Mouse (Mus musculus): ENCODE results near the gene Lsm12. TPM values are rescaled to one million over a fixed set of nuclear protein-coding genes. Genes with fewer than 3 reads are reported as not detected.

The Lsm12 gene
- polyA plus RNA-seq, 1 experiment from 2014 or later: 139 TPM

DNA sequence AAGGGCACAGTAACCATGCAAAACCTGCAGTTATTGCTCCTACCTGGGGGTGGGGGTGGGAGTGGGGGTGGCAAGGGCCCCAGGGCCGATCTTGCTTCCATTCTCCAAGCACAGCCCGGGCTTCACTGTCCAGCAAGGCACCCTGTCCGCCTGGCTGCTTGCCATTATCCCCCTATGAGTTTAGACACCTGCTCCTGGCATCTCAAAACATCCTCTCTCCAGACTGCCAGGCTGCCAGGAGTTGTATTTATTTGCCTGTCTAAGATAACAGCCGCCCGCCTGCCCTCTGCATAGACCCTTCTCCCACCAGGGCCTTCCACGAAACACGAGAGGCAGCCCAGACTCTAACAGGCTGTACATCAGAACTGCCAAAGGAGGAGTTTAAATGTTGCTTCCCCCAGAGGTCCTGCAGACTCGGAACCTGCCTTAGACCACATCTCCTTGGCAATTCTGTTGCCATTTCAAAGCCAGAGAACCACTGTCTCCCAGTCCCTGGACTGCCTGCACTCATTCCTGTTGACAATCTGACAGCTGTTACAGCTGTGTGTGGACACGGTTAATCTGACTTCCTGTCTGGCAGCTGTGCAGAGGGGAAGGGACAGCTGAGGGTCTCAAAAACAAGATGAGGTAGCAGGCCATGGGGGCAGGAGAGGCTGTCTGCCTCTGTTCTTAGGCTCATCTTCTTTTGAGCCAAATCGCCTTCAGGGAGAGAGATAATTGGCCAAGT, 29.5 kb upstream of the Lsm12 start:
- no peak for ATAC-seq (ENCODE audit: low FRiP score)
- H3K4me1 ChIP-seq: peaks cover 66% of the 10 kb centered on the region
- H3K27ac ChIP-seq: peak overlapping the region; percentile 19; the same call in 1 of the 2 replicates
- peaks cover 12% of the 10 kb centered on the region for H3K36me3 ChIP-seq (replicated peaks)
- H3K27me3 ChIP-seq: no peaks in the 10 kb centered on the region
- 79% methylated on average over 10 of the region's 10 CpGs for WGBS
- no peak overlapping the region for H3K4me3 ChIP-seq (replicated peaks)
- H3K9ac ChIP-seq: no peak overlapping the region
- no peaks in the 10 kb centered on the region for H3K9me3 ChIP-seq
- H3K4me2 ChIP-seq: no peak overlapping the region

DNA sequence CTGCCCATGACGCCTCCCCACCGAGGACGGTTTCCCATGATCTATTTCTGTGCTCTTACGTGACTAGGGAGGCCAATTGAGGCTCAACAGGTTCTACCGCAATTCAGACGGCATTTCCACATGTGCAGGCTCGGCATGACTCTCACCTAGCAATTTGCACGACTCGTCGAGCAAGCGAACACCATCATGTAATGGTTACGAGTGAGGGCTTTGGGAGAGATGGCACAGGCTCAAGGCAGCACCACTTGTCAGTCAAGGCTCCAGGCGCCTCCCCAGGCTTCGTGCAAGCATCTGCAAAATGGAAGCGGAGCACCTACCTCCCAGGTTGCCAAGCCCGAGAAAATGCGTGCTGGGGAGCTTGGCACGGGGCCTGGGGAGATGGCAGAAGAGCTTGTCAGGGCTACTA, 26.8 kb upstream of the Lsm12 start:
- Histone ChIP-seq H3K4me2 (no peak overlapping the region), H3K27me3 (no peaks in the 10 kb centered on the region), H3K27ac (no peak overlapping the region), H3K4me1 (peaks cover 64% of the 10 kb centered on the region), H3K36me3 (replicated peaks) (peaks cover 7% of the 10 kb centered on the region), H3K4me3 (replicated peaks) (no peak overlapping the region), H3K9ac (no peak overlapping the region), H3K9me3 (no peaks in the 10 kb centered on the region)
- WGBS: 79% methylated on average over 18 of the region's 18 CpGs
- ATAC-seq (ENCODE audit: low FRiP score): no peak

DNA sequence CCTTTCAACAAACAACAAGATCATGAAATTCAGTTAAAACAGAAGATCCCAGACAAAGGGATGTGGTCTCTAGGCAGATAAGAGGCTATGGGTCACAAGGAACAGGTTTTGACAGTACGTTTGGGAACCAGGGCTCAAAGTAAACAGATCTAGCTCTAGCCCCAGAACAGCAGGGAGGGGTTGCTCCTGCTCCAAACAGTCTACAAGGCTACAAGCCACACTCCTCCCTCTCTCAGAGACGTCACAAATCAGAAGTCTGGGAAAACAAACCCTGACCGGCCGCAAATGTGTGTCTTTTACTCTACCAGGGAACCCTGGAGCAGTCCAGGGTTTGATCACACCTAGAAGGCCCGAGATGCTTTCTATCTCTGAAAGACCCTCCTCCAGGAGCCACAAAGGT, 25.9 kb upstream of the Lsm12 start:
- Histone ChIP-seq H3K4me1 (peaks cover 62% of the 10 kb centered on the region), H3K36me3 (replicated peaks) (peaks cover 17% of the 10 kb centered on the region), H3K27ac (no peak overlapping the region)

DNA sequence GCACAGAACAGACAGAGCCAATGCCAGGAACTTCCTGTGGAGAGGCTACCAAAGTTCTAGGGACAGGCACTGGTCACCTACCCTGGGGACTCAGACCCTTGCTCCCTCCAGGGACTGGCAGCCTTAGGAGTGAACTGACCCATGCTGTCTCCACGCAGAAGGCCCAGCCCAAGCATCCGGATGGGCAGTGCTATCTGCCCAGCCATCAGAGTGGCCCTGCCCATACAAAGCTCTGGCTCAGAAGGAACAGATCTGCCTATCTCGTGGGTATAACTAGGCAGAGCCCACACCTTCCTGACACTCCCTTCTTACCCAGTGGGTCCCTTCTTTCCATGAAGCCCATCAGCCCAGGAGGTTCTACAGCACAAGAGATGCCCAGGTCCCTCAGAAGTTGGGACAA, 25.1 kb upstream of the Lsm12 start:
- ATAC-seq (ENCODE audit: low FRiP score): no peak

More for the DNA sequence above, 25.9 kb upstream of the Lsm12 start:
- 75% methylated on average over 5 of the region's 5 CpGs for WGBS
- Histone ChIP-seq H3K4me3 (replicated peaks) (no peak overlapping the region), H3K9ac (no peak overlapping the region), H3K4me2 (no peak overlapping the region), H3K9me3 (no peaks in the 10 kb centered on the region), H3K27me3 (no peaks in the 10 kb centered on the region; the same call in 1 of the 2 replicates)
- no peak for ATAC-seq (ENCODE audit: low FRiP score)

DNA sequence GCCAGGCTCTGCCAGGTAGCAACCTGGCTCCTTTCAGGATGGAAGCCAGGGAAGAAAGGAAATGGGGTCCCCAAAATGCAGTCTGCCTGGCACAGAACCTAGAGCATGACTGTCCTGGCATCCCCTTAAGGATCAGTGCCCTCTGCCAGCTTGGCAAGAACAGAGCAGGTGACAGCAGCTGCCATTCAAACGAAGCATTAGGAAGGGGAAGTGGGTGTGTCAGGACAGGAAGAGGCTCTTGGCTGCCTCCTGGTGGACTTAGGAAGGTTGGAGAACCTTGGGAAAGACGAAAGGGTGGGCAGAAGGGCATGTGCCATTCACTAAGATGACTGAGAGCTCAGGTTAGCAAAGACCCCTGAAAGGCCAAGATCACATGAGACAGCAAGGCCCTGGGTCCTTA, 24.6 kb upstream of the Lsm12 start:
- no peak for ATAC-seq (ENCODE audit: low FRiP score)
- Histone ChIP-seq H3K9ac (no peak overlapping the region), H3K4me3 (replicated peaks) (no peak overlapping the region), H3K9me3 (no peaks in the 10 kb centered on the region), H3K27ac (0 out of 2 replicates have a peak overlapping the region, but pooled peaks have one; percentile 42), H3K36me3 (replicated peaks) (peaks cover 28% of the 10 kb centered on the region), H3K27me3 (no peaks in the 10 kb centered on the region; the same call in 1 of the 2 replicates), H3K4me1 (peaks cover 50% of the 10 kb centered on the region), H3K4me2 (no peak overlapping the region)
- 8% methylated on average over 2 of the region's 2 CpGs for WGBS

More for the DNA sequence above, 25.1 kb upstream of the Lsm12 start:
- Histone ChIP-seq H3K4me1 (peaks cover 55% of the 10 kb centered on the region), H3K27me3 (no peaks in the 10 kb centered on the region; the same call in 1 of the 2 replicates), H3K36me3 (replicated peaks) (peaks cover 25% of the 10 kb centered on the region), H3K9me3 (no peaks in the 10 kb centered on the region), H3K4me3 (replicated peaks) (no peak overlapping the region), H3K9ac (no peak overlapping the region), H3K4me2 (no peak overlapping the region), H3K27ac (no peak overlapping the region)
- WGBS: 71% methylated on average over 3 of the region's 3 CpGs

DNA sequence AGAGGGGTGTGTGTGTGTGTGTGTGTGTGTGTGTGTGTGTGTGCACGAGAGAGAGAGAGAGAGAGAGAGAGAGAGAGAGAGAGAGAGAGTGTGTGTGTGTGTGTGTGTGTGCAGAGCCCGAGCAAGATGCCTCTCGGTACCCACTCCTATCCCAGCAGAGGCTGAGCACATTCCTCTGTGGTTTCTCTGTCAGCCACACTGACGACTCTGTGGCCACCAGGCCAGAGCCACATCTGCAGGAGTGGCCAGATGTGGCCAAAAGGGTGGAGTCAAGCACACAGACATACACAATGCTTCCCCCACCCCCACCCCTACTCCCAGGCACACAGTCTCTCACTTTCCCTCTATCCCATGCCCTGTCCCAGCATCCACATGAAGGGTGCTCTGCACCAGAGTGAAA, 23.8 kb upstream of the Lsm12 start:
- Histone ChIP-seq H3K9ac (no peak overlapping the region), H3K9me3 (no peaks in the 10 kb centered on the region), H3K4me2 (no peak overlapping the region), H3K4me1 (peaks cover 46% of the 10 kb centered on the region), H3K4me3 (replicated peaks) (no peak overlapping the region), H3K27ac (no peak overlapping the region), H3K36me3 (replicated peaks) (peaks cover 37% of the 10 kb centered on the region), H3K27me3 (no peaks in the 10 kb centered on the region; the same call in 1 of the 2 replicates)
- WGBS: 17% methylated on average over 1 of the region's 4 CpGs
- no peak for ATAC-seq (ENCODE audit: low FRiP score)

DNA sequence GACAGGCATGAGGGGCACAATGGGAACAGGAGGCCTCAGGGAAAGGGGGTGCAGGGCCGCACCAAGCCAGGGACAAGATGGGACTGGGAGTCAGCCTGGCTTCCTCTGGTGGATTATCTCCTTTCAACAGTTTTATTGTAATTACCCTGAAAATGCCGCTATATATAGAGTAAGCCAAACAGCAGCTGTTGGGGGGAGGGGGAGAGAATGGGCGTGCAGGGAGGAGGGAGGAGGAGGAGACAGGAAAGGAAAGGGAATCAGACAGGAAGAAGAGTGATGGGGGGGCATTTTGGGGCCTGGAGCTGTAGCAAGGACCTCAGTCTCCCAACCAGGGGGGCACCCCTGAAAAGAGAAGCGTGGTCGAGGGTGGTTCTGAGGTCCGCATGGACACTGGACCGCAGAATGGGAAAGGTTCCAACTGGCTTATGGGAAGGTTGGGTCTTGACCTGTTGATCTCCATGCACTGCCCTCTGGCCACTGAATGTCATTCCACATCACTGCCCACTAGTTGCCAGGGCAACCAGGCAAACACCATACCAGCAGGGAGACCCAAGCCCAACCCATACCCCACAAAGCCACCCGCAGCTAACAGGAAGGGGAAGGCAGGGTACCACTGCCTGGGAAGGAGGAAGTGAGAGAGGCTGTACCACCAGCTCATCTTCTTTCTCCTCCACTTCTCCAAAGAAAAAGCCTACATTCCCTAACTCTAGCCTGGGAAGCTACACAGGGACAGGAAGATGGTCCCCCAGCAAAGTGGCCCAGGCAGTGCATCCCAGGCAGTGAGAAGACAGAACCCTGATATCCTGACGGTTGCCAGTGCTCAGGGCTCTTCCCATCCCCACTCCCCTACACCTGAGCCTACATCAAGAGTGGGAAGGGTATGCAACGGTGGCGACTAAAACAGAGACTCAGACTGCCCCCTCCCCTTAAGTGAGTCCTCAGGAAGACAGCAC, 23.0 kb upstream of the Lsm12 start:
- WGBS: 36% methylated on average over 11 of the region's 11 CpGs
- H3K27me3 ChIP-seq: no peaks in the 10 kb centered on the region; the same call in 1 of the 2 replicates
- peak overlapping the region; percentile 17; the same call in 1 of the 2 replicates for H3K9ac ChIP-seq
- peak; percentile 39; the same call in 1 of the 2 replicates for ATAC-seq (ENCODE audit: low FRiP score)
- H3K4me3 ChIP-seq (replicated peaks): no peak overlapping the region
- no peaks in the 10 kb centered on the region for H3K9me3 ChIP-seq
- H3K27ac ChIP-seq: peak overlapping the region; percentile 69
- H3K4me2 ChIP-seq: no peak overlapping the region
- H3K4me1 ChIP-seq: peaks cover 46% of the 10 kb centered on the region
- peaks cover 45% of the 10 kb centered on the region for H3K36me3 ChIP-seq (replicated peaks)

DNA sequence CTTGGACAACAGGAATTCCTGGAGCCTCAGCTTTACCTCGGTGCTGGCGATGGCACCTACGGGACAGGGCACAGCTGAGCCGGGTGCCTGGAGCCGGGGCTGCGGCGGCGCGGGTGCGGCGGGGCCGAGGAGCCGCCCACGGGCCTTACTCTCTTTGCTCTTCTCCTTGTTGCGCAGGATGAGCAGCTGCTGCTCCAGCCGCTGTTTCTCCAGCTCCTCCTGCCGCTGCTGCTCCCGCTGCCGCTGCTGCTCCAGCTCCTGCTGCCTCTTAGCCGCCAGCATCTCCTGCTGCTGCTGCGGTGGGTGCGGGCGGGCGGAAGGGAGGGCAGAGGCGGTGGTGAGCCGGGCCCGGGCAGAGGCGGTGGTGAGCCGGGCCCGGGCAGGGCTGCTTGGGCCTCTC, 21.4 kb upstream of the Lsm12 start:
- Histone ChIP-seq H3K27me3 (no peaks in the 10 kb centered on the region; the same call in 1 of the 2 replicates), H3K9ac (no peak overlapping the region), H3K27ac (peak overlapping the region; percentile 31; the same call in 1 of the 2 replicates), H3K4me1 (peaks cover 40% of the 10 kb centered on the region), H3K4me3 (replicated peaks) (no peak overlapping the region; the same call in 1 of the 2 replicates), H3K4me2 (no peak overlapping the region), H3K9me3 (no peaks in the 10 kb centered on the region), H3K36me3 (replicated peaks) (peaks cover 56% of the 10 kb centered on the region)
- ATAC-seq (ENCODE audit: low FRiP score): no peak
- 63% methylated on average over 30 of the region's 30 CpGs for WGBS

DNA sequence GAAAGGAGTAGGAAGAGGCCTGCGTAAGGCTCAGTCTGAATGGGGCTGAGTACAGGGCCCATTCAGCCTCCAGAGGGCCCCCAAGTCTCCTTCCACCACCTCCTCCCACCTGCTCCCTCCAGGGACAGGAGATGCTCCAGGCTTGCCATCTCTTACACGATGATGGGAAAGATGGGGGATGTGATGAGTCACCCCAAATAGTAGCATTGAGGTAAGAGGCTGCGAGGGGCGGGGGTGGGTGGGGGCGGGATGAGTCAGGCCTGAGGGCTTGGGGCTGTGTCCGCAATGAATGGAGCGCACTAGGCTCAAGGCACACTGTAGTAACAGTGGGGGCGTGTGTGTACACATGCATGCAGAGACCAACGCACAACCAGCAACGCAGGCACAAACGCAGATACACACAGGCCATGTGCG, 16.3 kb upstream of the Lsm12 start:
- Histone ChIP-seq H3K4me1 (0 out of 2 replicates have a peak, but pooled peaks cover 2% of the 10 kb centered on the region), H3K27ac (no peak overlapping the region), H3K27me3 (no peaks in the 10 kb centered on the region; the same call in 1 of the 2 replicates), H3K9ac (no peak overlapping the region), H3K4me2 (no peak overlapping the region), H3K9me3 (no peaks in the 10 kb centered on the region), H3K4me3 (replicated peaks) (no peak overlapping the region), H3K36me3 (replicated peaks) (peaks cover 97% of the 10 kb centered on the region)
- ATAC-seq (ENCODE audit: low FRiP score): no peak
- WGBS: 79% methylated on average over 12 of the region's 12 CpGs

DNA sequence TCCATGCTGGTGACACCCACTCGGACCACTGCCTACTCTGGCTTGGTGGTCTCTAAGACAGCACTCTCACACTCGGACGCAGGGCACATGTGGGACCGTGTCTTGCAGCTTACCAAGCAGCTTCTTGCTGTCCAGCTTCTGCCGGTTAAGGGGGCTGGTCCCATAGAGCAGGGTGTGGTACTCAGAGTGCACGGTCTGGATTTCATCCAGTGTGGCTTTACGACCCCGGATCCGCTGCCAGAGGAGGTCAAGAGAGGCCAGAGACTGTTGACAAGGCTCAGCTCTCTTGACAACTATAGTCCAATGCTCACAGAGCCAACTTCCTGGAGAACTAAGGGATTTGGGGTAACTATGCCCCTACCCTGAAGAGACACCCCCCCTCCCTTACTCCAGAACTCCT, 14.8 kb upstream of the Lsm12 start:
- Histone ChIP-seq H3K9me3 (no peaks in the 10 kb centered on the region), H3K4me1 (no peaks in the 10 kb centered on the region), H3K27ac (no peak overlapping the region), H3K36me3 (replicated peaks) (peaks cover 98% of the 10 kb centered on the region), H3K4me3 (replicated peaks) (no peak overlapping the region), H3K9ac (no peak overlapping the region), H3K27me3 (no peaks in the 10 kb centered on the region), H3K4me2 (no peak overlapping the region)
- 87% methylated on average over 9 of the region's 9 CpGs for WGBS
- no peak for ATAC-seq (ENCODE audit: low FRiP score)

DNA sequence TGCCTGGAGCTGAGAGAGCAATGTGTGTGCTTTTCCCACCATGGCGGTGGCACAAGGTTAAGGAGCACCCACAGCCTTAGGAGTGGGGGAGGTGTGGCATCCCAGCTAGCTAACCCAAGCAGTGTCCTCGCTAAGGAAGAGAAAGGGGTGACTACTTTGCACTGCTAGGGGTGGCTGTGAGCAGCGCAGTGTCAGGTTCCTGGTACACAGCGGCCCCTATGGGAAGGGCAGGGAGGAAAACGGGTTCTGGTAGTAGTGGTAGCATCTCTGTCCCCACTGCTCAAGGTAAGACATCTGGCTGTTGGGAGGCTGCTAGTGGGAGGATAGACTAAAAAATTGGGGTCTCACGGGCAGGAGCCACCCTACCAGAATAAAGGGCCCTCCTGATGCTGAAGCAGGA, 13.1 kb upstream of the Lsm12 start:
- H3K4me1 ChIP-seq: no peaks in the 10 kb centered on the region
- peaks cover 99% of the 10 kb centered on the region for H3K36me3 ChIP-seq (replicated peaks)
- no peaks in the 10 kb centered on the region for H3K27me3 ChIP-seq
- no peak overlapping the region for H3K27ac ChIP-seq
- WGBS: 70% methylated on average over 6 of the region's 6 CpGs
- no peaks in the 10 kb centered on the region for H3K9me3 ChIP-seq
- no peak overlapping the region for H3K4me2 ChIP-seq
- H3K9ac ChIP-seq: no peak overlapping the region
- H3K4me3 ChIP-seq (replicated peaks): no peak overlapping the region
- no peak for ATAC-seq (ENCODE audit: low FRiP score)

Data from forebrain, embryonic 12.5 days (tissue).